21 mouse cellular contexts compared by ENCODE assay signal in the genomic region with DNA sequence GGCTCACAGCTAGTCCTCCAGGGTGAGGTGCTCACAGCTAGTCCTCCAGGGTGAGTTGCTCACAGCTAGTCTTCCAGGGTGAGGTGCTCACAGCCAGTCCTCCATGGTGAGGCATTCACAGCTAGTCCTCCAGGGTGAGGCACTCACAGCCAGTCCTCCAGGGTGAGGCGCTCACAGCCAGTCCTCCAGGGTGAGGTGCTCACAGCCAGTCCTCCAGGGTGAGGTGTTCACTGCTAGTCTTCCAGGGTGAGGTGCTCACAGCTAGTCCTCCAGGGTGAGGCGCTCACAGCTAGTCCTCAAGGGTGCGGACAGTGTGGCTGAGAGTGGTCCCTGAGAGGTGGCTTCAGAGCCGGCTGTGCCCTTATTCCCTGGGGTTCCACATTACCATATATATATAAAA. TPM values are rescaled to one million over a fixed set of nuclear protein-coding genes. Genes with fewer than 3 reads are reported as not detected.
A peak's percentile ranks its signal among the peaks of the same experiment; 100 is the strongest.
DNase-seq lines count a peak whose midpoint lies in the region; ATAC-seq and TF ChIP-seq lines count a peak whose summit lies in the region.
"Had no signal": no experiment of that assay in that cellular context is flagged by ENCODE, and none has a peak within 500 bp of the region (broad histone marks: within the 10 kb centered on the region; RNA-seq: fewer than 3 reads in every experiment).

No protein-coding gene starts in this region.

- H3K4me3 ChIP-seq in lung, embryonic 14.5 days (ENCODE audit: low read depth, low read length) = no peak overlapping the region
- no peak overlapping the region for H3K4me3 ChIP-seq in cerebellum, adult 2 months (replicated peaks; ENCODE audit: insufficient read depth, low read depth, low read length)
- H3K4me3 ChIP-seq: embryonic facial prominence, embryonic 13.5 days; heart, embryonic 15.5 days; hindbrain, embryonic 10.5 days; neural tube, embryonic 13.5 days had no signal

- no peaks in the 10 kb centered on the region for H3K9me3 ChIP-seq in lung, embryonic 14.5 days (ENCODE audit: low read depth, low read length)
- H3K9me3 ChIP-seq: embryonic facial prominence, embryonic 13.5 days; heart, embryonic 15.5 days; hindbrain, embryonic 10.5 days; neural tube, embryonic 13.5 days had no signal

- no peaks in the 10 kb centered on the region for H3K4me1 ChIP-seq in lung, embryonic 14.5 days (ENCODE audit: insufficient read depth)
- peaks cover 13% of the 10 kb centered on the region for H3K4me1 ChIP-seq in cerebellum, adult 2 months (ENCODE audit: control insufficient read depth, insufficient read depth, low read length)
- H3K4me1 ChIP-seq: embryonic facial prominence, embryonic 13.5 days; heart, embryonic 15.5 days; hindbrain, embryonic 10.5 days; neural tube, embryonic 13.5 days had no signal

- WGBS in lung, embryonic 14.5 days = 67% methylated on average over 4 of the region's 4 CpGs
- WGBS in cerebellum, adult 2 months = 77% methylated on average over 4 of the region's 4 CpGs

- H3K4me2 ChIP-seq in lung, embryonic 14.5 days = no peak overlapping the region
- H3K4me2 ChIP-seq: embryonic facial prominence, embryonic 13.5 days; heart, embryonic 15.5 days; midbrain, embryonic 11.5 days; neural tube, embryonic 13.5 days had no signal

- no peaks in the 10 kb centered on the region for H3K27me3 ChIP-seq in lung, embryonic 14.5 days (ENCODE audit: insufficient read depth, low read length)
- no peaks in the 10 kb centered on the region for H3K27me3 ChIP-seq in cerebellum, adult 2 months (ENCODE audit: control insufficient read depth, insufficient read depth, low read length)
- H3K27me3 ChIP-seq: heart, embryonic 15.5 days had no signal

- DNase-seq in heart, adult 11 months = peak; percentile 87
- no peak for DNase-seq in heart, adult 8-10 months (ENCODE audit: low spot score)
- no peak for DNase-seq in lung, embryonic 14.5 days
- no peak for DNase-seq in lung, postnatal 4 days
- no peak for DNase-seq in adrenal gland, postnatal 14 days
- no peak for DNase-seq in cerebellum, adult 2 months
- DNase-seq: adrenal gland, postnatal 10 days; cerebellum, postnatal 10 days; kidney, adult 2 months; kidney, postnatal 25 days; left cerebral cortex, postnatal 4 days; right cerebral cortex, postnatal 14 days; thymus, adult 18-20 months; thymus, postnatal 4 days had no signal

- no peak overlapping the region for H3K9ac ChIP-seq in lung, embryonic 14.5 days
- H3K9ac ChIP-seq: embryonic facial prominence, embryonic 13.5 days; heart, embryonic 15.5 days; neural tube, embryonic 13.5 days had no signal

- peak; percentile 18; the same call in 1 of the 2 replicates for TF ChIP-seq CTCF in lung, embryonic 14.5 days (IDR thresholded peaks at IDR 0.05; ENCODE audit: low read depth)
- TF ChIP-seq CTCF in cerebellum, adult 2 months (IDR thresholded peaks at IDR 0.05; ENCODE audit: borderline replicate concordance, insufficient read depth, low read depth, low read length) = no peak

- no peak for TF ChIP-seq POLR2A in cerebellum, adult 2 months (IDR thresholded peaks at IDR 0.05; ENCODE audit: borderline replicate concordance, insufficient read depth, low read length)

- ATAC-seq in lung, embryonic 14.5 days (ENCODE audit: insufficient read depth) = no peak
- ATAC-seq in erythroblast, adult 5-6 weeks (replicated peaks; ENCODE audit: low FRiP score, poor library complexity, severe bottlenecking) = peak; percentile 81
- ATAC-seq in monocyte, adult 5-6 weeks (replicated peaks; ENCODE audit: insufficient number of reproducible peaks, low FRiP score, low TSS enrichment, poor library complexity, severe bottlenecking) = 0 out of 2 replicates have a peak, but pooled peaks have one; percentile 11

- H3K27ac ChIP-seq in lung, embryonic 14.5 days (ENCODE audit: low read depth) = no peak overlapping the region
- no peak overlapping the region for H3K27ac ChIP-seq in cerebellum, adult 2 months (ENCODE audit: insufficient read depth, low read length)
- H3K27ac ChIP-seq: embryonic facial prominence, embryonic 13.5 days; heart, embryonic 15.5 days; hindbrain, embryonic 10.5 days; neural tube, embryonic 13.5 days had no signal

- H3K36me3 ChIP-seq in lung, embryonic 14.5 days (ENCODE audit: insufficient read depth) = no peaks in the 10 kb centered on the region
- H3K36me3 ChIP-seq: embryonic facial prominence, embryonic 13.5 days; heart, embryonic 15.5 days; hindbrain, embryonic 10.5 days; neural tube, embryonic 13.5 days had no signal

RNA-seq across cellular contexts. Expression of gene Tomm7, which starts 45.5 kb away (rescaled TPM):
- 100 to 1,000 TPM in 2 of 4 experiments, 10 to 100 TPM in 2; 97.9 to 120 (median 104) TPM for total RNA-seq in heart, adult 8-10 months (2022)
- 108 and 112 TPM in 2 replicates for polyA plus RNA-seq in lung, embryonic 14.5 days (2014; fragmentation: Nextera tagmentation; extraction: Ambion mirVana)
- total RNA-seq in erythroblast, adult 5-6 weeks (2015; ENCODE audit: low replicate concordance) = 19.0 and 29.8 TPM in 2 replicates
- total RNA-seq in erythroblast, adult 5-6 weeks (2017; ENCODE audit: low replicate concordance) = 45.6 and 59.8 TPM in 2 replicates
- 129 to 196 TPM (median 150 TPM) in 3 replicates for total RNA-seq in monocyte, adult 5-6 weeks (2017)
- 104 and 107 TPM in 2 replicates for total RNA-seq in adrenal gland, postnatal 14 days (2021)
- polyA plus RNA-seq in cerebellum, adult 2 months (2012; rRNA removed) = 90.0 and 90.4 TPM in 2 replicates
